Mouse (Mus musculus): ENCODE data around the gene Fignl2.

DNA sequence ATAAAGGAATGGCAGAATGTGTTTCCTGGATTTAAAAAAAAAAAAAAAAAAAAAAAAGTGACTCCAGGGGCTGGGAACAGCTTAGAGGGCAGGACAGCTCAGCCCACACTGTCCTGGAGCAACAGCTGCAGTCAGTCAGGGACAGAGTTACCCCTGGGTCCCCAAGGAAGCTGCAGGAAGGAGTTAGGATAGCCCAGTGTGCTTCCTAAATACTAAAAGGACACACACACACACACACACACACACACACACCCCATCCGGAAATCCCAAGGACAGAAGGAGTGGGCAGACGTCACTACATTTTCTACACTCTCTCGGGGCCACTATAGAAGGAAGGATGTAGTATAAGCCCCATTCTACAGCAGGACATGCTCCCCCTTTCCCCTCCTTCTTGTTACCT, 10.3 kb downstream of the Fignl2 start:
- TF ChIP-seq CTCF (IDR thresholded peaks at IDR 0.05; ENCODE audit: low read depth, low read length) (no peak), POLR2A (IDR thresholded peaks at IDR 0.05; ENCODE audit: insufficient read depth, low read length) (no peak), EP300 (IDR thresholded peaks at IDR 0.05; ENCODE audit: insufficient read depth, low read depth, low read length) (no peak)

Data from ES-Bruce4 (cell line).